Mouse (Mus musculus): Measurements from ENCODE around the gene Klk1b1. TPM values are rescaled to one million over a fixed set of nuclear protein-coding genes. Genes with fewer than 3 reads are reported as not detected.
"Not testable (repeated sequence)": the region's sequence is repeated elsewhere in the genome, so short reads cannot be mapped to it uniquely, and the experiment has no call there.

Klk1b1 gene
- not detected for total RNA-seq (2021)

DNA sequence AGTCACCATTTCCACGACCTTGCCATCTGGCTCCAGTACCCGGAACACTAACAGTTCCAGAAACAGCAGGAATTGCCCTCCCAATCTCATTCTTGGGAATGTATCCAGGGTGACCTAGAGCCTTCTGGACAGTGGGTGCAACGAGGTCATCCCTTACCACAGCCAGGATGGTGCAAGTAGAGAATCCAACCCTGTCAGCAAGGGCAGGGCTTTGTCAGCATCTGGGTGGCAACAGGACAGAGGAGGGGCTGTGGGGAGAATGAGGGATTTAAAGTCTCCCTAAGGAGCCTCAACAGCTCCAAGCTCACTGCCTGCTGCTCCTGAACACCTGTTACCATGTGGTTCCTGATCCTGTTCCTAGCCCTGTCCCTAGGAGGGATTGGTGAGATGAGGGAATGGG lies at the start of gene Klk1b1:
TSS of gene Klk1b1 (plus strand) at position 301 of the 400 bp plus-strand sequence.
- intact Hi-C loops (cut with DNase I): no loop called here

GRCm38 (mm10) chr7:43918426-43918825 lies 48.1 kb upstream of the Klk1b1 start:
- intact Hi-C loops (cut with DNase I): no loop called here
- no peak for DNase-seq

More for the DNA sequence above, at the start of gene Klk1b1:
- no peak for DNase-seq

- DNase-seq: no peak
- intact Hi-C loops (cut with DNase I): no loop called here
Observed at GRCm38 (mm10) chr7:43918871-43919270, 47.7 kb upstream of the Klk1b1 start.

DNA sequence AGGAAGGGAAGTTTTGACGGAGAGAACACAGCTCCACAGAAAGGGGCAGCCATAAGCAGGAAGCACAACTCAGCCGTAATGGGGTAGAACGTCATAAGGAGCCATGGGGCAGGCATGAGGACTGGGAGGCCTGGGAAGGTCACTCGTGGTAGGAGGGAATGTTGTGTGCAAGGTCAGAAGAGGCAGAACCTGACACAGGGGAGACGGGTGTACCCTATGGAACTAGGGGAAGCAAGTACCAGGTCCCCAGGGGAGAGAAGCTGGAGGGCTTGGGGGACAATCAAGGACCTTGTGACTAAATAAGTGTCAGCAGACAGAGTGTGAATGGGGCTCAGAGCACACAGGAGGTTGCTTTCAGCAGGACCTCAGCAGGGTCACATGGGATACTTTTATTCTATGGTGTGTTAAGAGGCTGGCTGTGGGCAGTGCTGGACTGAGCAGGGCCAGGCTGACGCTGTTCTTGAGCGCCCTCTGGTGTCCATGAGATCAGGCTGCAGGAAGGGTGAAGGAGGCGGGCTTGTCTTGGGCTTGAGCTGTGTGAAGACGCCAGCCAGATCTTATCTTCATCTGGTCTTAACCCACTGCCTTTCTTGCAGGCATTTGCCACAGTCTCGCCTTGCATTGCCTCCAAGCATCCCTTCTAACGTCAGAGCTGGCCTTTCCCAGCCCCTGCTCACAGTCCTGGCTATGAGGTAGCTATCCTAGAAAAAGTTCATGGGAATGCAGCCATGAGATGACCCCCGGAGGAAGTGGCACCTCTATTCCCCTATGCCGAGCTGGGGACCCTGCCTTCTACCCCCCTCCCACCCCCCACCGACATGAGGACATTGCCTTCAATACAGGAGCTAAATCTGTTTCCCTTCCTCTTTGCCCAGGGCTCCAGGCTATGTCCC lies 46.7 kb upstream of the Klk1b1 start:
- intact Hi-C loops (cut with DNase I): no loop called here
- DNase-seq: peak; percentile 69

DNA sequence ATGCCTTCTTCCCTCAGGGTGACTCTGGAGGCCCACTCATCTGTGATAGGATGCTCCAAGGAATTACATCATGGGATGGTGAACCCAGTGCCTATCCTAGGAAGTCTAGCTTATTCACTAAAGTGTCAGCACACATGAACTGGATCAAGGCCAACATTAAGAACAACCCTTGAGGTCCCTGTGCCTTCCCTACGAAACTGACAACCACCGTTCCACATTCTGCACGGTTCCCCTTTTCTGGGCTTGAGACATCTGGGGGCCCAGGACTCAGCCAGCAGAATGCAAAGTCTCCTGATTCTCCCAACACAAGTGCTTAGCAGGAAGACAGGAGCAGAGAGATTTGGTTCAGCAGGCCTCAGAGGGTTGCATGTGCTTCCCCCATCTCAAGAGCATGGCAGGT lies 46.0 kb upstream of the Klk1b1 start:
- no peak for DNase-seq
- intact Hi-C loops (cut with DNase I): no loop called here

DNA sequence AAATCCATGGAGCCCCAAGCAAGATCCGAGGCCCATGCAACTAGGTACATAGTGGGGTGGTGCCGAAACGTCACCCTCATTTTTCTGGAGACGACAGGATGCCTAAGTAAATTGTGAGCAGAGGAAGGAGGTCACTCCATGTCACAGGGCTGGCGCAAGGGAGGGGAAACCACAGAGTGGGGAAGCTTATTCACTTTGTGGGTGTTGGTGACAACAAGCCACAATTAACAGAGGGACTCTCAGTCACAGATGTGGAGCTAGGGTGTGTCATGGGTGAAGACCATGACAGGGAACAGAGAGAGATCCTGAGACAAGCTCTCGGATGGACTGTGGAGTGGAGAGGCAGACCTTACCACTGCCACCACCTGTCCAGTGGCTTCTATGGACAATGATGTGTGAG lies 45.5 kb upstream of the Klk1b1 start:
- DNase-seq: no peak
- intact Hi-C loops (cut with DNase I): no loop called here

DNA sequence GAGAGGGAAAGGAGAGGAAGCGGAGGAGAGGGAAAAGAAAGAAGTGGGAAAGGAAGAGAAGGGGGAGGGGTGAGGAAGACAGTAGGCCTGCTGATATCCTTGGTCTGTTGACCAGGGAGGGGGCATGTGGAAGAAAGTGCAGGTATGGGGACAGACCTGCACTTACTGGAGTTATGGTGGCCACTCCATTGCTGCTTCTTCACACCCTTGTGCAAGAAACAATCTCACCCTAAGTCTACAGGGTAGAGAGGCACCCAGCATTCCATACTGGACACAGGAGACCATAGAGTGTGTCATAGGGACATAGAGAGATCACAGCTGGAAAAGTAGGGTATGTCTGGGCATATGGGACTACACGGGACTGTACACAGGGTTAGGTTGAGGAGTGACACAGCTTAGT lies 44.6 kb upstream of the Klk1b1 start:
- no peak for DNase-seq
- intact Hi-C loops (cut with DNase I): no loop called here

DNA sequence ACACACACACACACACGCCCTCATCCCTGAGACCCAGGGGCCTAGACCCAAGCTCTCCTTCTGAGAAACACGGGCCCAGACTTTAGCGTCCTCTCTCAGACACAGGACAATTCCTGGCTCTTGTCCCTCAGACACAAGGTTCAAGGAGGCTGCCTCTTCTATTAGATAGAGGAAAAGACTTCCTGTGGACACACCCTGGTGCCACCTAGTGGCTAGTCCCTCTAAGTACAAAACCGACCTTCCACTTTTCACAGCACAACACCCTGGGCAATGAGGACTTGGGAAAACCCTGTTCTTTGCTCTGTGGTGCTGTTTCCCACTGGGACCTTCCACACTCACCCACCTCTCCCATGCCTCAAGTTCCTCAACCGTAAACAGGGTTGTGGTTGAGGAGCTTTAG lies 40.6 kb upstream of the Klk1b1 start:
- intact Hi-C loops (cut with DNase I): no loop called here
- no peak for DNase-seq

DNA sequence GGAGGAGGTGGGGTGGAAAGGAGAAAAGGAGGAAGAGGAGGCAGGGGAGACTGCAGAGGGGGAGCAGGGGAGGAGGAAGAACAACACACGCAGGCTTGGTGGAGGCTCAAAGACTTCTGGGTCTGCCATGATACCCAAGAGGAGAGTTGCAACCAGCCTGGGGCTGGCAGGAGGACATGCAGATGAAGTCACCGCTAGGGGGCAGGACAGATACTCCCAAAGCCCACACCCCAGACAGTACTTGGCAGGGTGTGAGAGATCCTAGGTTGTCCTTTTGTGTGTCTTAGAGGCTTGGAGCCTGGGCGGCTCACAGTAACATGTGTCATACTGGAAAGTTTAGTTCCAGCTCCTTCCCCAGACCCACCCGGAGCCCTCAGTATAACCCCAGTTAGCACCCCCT lies 38.0 kb upstream of the Klk1b1 start:
- peak; percentile 24 for DNase-seq
- intact Hi-C loops (cut with DNase I): no loop called here

GRCm38 (mm10) chr7:43932337-43932736 lies 34.2 kb upstream of the Klk1b1 start:
- intact Hi-C loops (cut with DNase I): no loop called here
- DNase-seq: no peak

DNA sequence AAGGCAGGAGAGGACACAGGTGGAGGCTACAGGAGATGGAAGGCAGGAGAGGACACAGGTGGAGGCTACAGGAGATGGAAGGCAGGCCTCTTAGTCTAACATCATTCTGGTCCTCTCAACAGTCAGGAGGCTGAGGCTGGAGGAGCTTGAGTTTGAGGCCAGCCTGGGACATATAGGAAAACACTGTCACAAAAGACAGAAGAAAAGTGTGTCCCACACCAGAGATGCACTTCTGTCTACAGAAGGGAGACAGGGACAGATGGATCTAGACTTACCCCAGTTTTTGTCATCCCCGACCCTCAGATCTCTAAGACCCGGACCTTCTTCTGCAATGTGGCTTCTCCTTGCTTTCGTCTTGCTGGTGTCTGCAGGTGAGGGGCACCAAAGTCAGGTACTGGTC lies 33.1 kb upstream of the Klk1b1 start, which contains the start of gene Klk15:
TSS of gene Klk15 (plus strand) at position 301 of the 400 bp plus-strand sequence.
- intact Hi-C loops (cut with DNase I): no loop called here
- no peak for DNase-seq

GRCm38 (mm10) chr7:43934747-43935146 lies 31.8 kb upstream of the Klk1b1 start:
- intact Hi-C loops (cut with DNase I): no loop called here

GRCm38 (mm10) chr7:43936551-43936950 lies 30.0 kb upstream of the Klk1b1 start:
- intact Hi-C loops (cut with DNase I): no loop called here
- no peak for DNase-seq

More at GRCm38 (mm10) chr7:43934747-43935146, 31.8 kb upstream of the Klk1b1 start:
- no peak for DNase-seq

- intact Hi-C loops (cut with DNase I); DNase-seq: not testable (repeated sequence)
Observed at GRCm38 (mm10) chr7:43942293-43942692, 24.3 kb upstream of the Klk1b1 start.

- DNase-seq: no peak
- intact Hi-C loops (cut with DNase I): no loop called here
Observed at GRCm38 (mm10) chr7:43944727-43945264, 21.8 kb upstream of the Klk1b1 start.

DNA sequence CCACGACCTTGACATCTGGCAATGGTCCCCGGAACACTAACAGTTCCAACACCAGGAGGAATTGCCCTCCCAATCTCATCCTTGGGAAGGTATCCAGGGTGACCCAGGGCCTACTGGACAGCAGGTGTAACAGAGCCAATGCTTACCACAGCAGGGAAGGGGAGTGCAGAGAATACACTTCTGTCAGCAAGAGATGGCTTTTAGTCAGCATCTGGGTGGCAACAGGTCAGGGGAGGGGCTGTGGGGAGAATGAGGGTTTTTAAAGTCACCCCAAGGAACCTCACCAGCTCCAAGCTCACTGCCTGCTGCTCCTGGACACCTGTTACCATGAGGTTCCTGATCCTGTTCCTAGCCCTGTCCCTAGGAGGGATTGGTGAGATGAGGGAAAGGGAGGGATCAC lies 16.2 kb upstream of the Klk1b1 start, which contains the start of gene Klk1b8:
TSS of gene Klk1b8 (plus strand) at position 301 of the 400 bp plus-strand sequence.
- intact Hi-C loops (cut with DNase I): no loop called here
- DNase-seq: no peak

GRCm38 (mm10) chr7:43952703-43953102 lies 13.8 kb upstream of the Klk1b1 start:
- no peak for DNase-seq

GRCm38 (mm10) chr7:43967058-43967457 lies 507 bp downstream of the Klk1b1 start:
- DNase-seq: no peak
- intact Hi-C loops (cut with DNase I): no loop called here

More at GRCm38 (mm10) chr7:43952703-43953102, 13.8 kb upstream of the Klk1b1 start:
- intact Hi-C loops (cut with DNase I): no loop called here

GRCm38 (mm10) chr7:43967612-43968011 lies 1.1 kb downstream of the Klk1b1 start:
- intact Hi-C loops (cut with DNase I): no loop called here
- DNase-seq: no peak

GRCm38 (mm10) chr7:43975761-43976160 lies 9.2 kb downstream of the Klk1b1 start, which contains the start of gene Klk1b9:
Gene Klk1b9, plus strand, starts transcription at chr7:43976061.
- intact Hi-C loops (cut with DNase I); DNase-seq: not testable (repeated sequence)

- no peak for DNase-seq
- intact Hi-C loops (cut with DNase I): no loop called here
Observed at GRCm38 (mm10) chr7:43985657-43986056, 19.1 kb downstream of the Klk1b1 start.

- intact Hi-C loops (cut with DNase I): not testable (repeated sequence)
Observed at GRCm38 (mm10) chr7:43994821-43995220, 28.3 kb downstream of the Klk1b1 start.

More at GRCm38 (mm10) chr7:43994821-43995220, 28.3 kb downstream of the Klk1b1 start:
- DNase-seq: not testable (repeated sequence)
